Mouse (Mus musculus) neural tube, embryonic 12.5 days (tissue): ENCODE data around the gene Zfp711. TPM values are rescaled to one million over a fixed set of nuclear protein-coding genes. Genes with fewer than 3 reads are reported as not detected.

ENCODE experiments used
- ATAC-seq: fragments of 200-750 bp; cut with Nextera tagmentation; 2 replicates; pipeline ENCODE4 v1.8.0; 2017; ENCODE audit warnings: low read depth, mild to moderate bottlenecking, moderate TSS enrichment, moderate library complexity; ENCODE audit not compliant: low FRiP score
- H3K27ac ChIP-seq: fragments of 300-500 bp; sonication (generic); 2 replicates; pipeline ENCODE4 v1.5.1; 2016
- H3K27me3 ChIP-seq: fragments of 300-500 bp; sonication (generic); replicated peaks from 2 replicates; pipeline ENCODE4 v1.6.1; 2016; ENCODE audit warnings: mild to moderate bottlenecking
- H3K36me3 ChIP-seq: fragments of 300-500 bp; sonication (generic); 2 replicates; pipeline ENCODE4 v1.6.1; 2016; ENCODE audit warnings: mild to moderate bottlenecking
- H3K4me1 ChIP-seq: fragments of 300-500 bp; sonication (generic); 2 replicates; pipeline ENCODE4 v1.6.1; 2016
- H3K4me2 ChIP-seq: fragments of 300-500 bp; sonication (generic); replicated peaks from 2 replicates; pipeline ENCODE4 v1.6.1; 2016; ENCODE audit warnings: mild to moderate bottlenecking
- H3K4me3 ChIP-seq: fragments of 300-500 bp; sonication (generic); 2 replicates; pipeline ENCODE4 v1.5.1; 2016
- H3K9ac ChIP-seq: fragments of 300-500 bp; sonication (generic); 2 replicates; pipeline ENCODE4 v1.6.1; 2016; ENCODE audit warnings: mild to moderate bottlenecking
- H3K9me3 ChIP-seq: fragments of 300-500 bp; sonication (generic); 2 replicates; pipeline ENCODE4 v1.6.1; 2016; ENCODE audit warnings: mild to moderate bottlenecking
- WGBS: fragments of 180-500 bp; shearing (Covaris S2); methylation state at CpG from one replicate; pipeline ENCODE4 v1.1.7; 2016; 5-methylcytosine and 5-hydroxymethylcytosine counted together
- polyA plus RNA-seq: library from polyadenylated mRNA; unstranded; fragments of >200 nt; fragmentation: Nextera tagmentation; extraction: Ambion mirVana; gene quantifications from 2 replicates; pipeline ENCODE4 v1.2.1, GENCODE M21; 2016

The Zfp711 gene
- polyA plus RNA-seq: 32.6 and 34.3 TPM in 2 replicates

DNA sequence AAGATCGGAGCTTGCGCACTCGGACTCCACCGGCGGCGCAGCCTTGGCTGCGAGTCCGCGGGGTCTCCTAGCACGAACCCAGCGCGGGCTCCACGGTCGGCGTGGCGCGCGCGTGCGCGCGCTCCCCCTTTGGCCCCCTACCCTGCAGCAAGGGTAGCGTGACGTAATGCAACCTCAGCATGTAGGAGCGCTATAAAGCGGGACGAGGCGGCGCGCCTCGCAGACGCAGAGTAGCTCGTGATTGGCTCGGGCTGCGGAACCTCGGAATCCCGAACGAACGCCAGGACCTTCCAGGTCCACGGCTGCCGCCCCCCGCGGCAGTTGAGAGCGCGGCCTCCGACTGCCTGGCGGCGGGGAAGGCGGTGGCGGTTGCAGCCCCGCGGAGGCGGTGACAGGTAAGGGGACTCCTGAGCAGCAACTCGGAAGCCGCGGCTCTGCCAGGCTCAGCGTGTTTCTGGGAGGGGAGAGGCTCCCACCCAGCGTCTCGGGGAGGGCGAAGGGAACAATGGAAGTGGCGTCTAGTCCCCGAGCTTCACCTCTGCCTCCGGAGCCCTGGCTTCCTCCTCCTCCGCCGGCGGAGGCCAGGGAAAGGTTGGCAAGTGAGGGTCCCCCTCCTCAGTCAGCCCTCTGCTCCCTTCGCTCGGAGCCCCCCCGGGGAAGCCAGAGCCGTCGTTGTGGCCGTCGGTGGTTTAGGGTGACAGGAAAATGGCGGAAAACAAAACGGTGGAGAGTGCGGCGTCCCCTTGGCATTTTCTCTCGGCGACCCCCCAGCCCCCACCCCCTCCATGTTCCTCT, at the start of gene Zfp711:
Zfp711 (plus strand) TSS at position 16 of the 795 bp plus-strand sequence.
- H3K4me1 ChIP-seq: no peaks in the 10 kb centered on the region
- H3K27ac ChIP-seq: peak within 1 kb of the TSS; percentile 51
- H3K9ac ChIP-seq: peak within 1 kb of the TSS; percentile 86
- H3K27me3 ChIP-seq: no peaks in the 10 kb centered on the region
- H3K4me3 ChIP-seq: peak within 1 kb of the TSS; percentile 60
- 16% methylated on average over 78 of the region's 79 CpGs for WGBS
- no peaks in the 10 kb centered on the region for H3K36me3 ChIP-seq
- no peaks in the 10 kb centered on the region for H3K9me3 ChIP-seq
- peak; percentile 98 for ATAC-seq
- peak within 1 kb of the TSS; percentile 51 for H3K4me2 ChIP-seq

DNA sequence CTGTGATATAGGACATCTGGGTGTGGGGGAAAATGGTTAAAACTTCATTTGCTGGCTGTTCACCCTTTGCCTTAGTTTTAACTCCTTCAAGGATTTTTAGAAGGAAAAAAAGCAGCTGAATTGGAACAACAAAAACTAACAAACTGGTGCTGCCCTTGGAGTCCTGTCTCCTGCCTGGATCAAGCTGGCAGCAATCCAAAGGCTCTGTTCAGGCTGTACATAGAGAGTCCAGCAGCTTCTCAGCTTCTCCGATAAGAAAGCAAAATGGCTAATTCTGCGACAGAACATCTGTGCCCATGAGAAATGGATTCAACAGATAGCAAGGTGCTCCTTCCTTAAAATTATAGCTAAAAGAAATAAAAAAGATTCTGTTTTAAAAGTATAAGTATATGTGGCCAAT, 32.6 kb upstream of the Zfp711 start:
- Histone ChIP-seq H3K9me3 (no peaks in the 10 kb centered on the region), H3K27ac (no peak overlapping the region), H3K4me1 (no peaks in the 10 kb centered on the region), H3K4me3 (no peak overlapping the region), H3K36me3 (no peaks in the 10 kb centered on the region), H3K4me2 (no peak overlapping the region), H3K27me3 (no peaks in the 10 kb centered on the region), H3K9ac (no peak overlapping the region)
- ATAC-seq: no peak
- 91% methylated on average over 2 of the region's 2 CpGs for WGBS

DNA sequence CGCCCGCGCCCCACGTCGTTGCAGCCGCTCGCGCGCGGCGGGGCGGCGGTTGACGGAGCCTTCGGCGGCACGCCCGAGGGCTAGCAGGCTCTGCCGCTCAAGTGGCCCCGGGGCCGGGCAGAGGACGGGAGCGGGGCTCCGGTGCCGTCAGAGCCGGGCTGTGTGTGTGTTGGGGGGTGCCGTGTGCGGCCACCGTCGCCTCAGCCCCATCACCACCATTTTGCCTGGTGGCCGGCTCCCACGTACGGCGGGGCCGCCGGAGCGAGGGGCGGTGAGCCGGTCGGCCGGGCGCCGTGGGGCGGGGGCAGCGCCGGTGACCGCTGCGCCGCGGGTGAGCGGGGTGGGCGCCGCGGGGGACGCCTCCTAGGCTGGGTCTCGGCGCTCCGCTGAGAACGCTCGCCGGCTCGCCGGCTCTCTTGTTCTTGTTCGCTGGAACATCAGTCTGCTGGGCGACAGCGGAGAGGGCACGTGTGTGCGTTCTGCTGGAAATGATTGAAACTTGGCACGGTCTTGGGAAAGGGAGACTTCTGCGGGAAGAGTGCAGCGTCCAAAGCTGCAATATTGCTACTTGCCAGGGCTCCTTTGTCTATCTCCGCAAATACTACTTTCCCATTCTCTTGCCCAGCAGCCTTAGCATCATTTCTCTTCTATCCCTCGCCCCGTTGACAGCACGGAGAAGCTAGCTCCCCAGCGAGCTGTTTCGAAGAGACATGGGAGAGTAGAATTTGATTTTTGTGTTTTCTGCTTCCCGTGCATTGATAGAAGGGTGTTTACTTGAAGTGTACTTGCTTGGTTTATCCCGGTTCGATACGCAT, 1.2 kb downstream of the Zfp711 start:
- Histone ChIP-seq H3K36me3 (no peaks in the 10 kb centered on the region), H3K9me3 (no peaks in the 10 kb centered on the region), H3K9ac (peak overlapping the region; percentile 86), H3K4me1 (no peaks in the 10 kb centered on the region), H3K4me2 (peak overlapping the region; percentile 51), H3K4me3 (peak overlapping the region; percentile 60), H3K27me3 (no peaks in the 10 kb centered on the region), H3K27ac (peak overlapping the region; percentile 51)
- WGBS: 26% methylated on average over 69 of the region's 81 CpGs
- ATAC-seq: peak; percentile 79

DNA sequence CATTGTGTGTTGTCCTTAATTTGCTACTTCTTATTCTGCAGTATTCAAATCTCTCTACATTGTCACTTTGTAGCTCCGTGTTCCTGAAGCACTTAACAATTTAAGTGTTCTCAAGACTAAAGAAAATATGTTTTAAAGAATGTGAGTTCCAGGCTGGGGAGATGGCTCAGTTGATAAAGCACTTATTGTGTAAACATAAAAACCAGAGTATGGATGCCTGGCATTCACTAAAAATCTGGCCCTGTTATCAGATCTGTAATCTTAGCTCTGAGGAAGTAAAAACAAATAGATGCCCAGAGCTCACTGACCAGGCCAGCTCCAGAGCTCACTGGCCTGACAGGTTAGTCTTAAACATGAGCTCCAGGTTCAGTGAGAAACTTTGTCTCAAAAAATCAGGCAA, 75.2 kb downstream of the Zfp711 start:
- no peaks in the 10 kb centered on the region for H3K36me3 ChIP-seq
- 68% methylated on average over 1 of the region's 1 CpGs for WGBS
- ATAC-seq: no peak

DNA sequence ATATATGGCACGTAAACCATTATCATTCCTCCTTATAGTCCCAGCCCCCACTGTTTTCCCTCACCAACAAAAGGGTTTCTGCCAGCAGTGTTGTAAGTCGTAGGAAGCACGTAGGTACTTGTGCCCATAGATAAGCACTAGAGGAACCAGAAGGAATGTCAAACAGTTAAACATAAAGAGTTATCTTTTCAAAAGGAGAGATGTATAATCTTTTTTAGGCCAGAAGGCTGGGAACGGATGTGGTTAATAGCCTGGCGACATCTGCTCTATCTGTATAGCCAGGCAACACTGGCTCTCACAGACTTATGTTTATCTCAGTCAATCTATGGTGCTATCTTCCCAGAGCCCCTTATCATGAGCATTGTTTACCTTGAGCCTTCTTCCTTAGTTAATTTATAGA, 80.3 kb downstream of the Zfp711 start:
- no peak overlapping the region for H3K27ac ChIP-seq
- ATAC-seq: no peak
- no peak overlapping the region for H3K4me2 ChIP-seq
- H3K27me3 ChIP-seq: no peaks in the 10 kb centered on the region
- no peak overlapping the region for H3K4me3 ChIP-seq
- H3K4me1 ChIP-seq: no peaks in the 10 kb centered on the region
- H3K9ac ChIP-seq: no peak overlapping the region
- no peaks in the 10 kb centered on the region for H3K36me3 ChIP-seq
- no peaks in the 10 kb centered on the region for H3K9me3 ChIP-seq
- 76% methylated on average over 5 of the region's 5 CpGs for WGBS

More for the DNA sequence above, 75.2 kb downstream of the Zfp711 start:
- no peak overlapping the region for H3K9ac ChIP-seq
- no peak overlapping the region for H3K27ac ChIP-seq
- H3K9me3 ChIP-seq: no peaks in the 10 kb centered on the region
- H3K4me1 ChIP-seq: no peaks in the 10 kb centered on the region
- no peaks in the 10 kb centered on the region for H3K27me3 ChIP-seq
- no peak overlapping the region for H3K4me3 ChIP-seq
- no peak overlapping the region for H3K4me2 ChIP-seq

Other genes starting within 250 kb of the Zfp711 start
- not detected in 2 replicates for gene Satl1, start 193.7 kb upstream of the Zfp711 start, polyA plus RNA-seq
- gene 2010106E10Rik, start 105.3 kb upstream of the Zfp711 start, polyA plus RNA-seq: not detected in 2 replicates
- 0.11 and 0.19 TPM in 2 replicates for gene Pof1b, start 98.1 kb downstream of the Zfp711 start, polyA plus RNA-seq